Mouse (Mus musculus) lung, postnatal 10 days (tissue): ENCODE measurements around the gene Terb2.

Experiments used
- DNase-seq: peaks from one replicate; pipeline ENCODE4 v3.0.0; 2021

Terb2 gene

GRCm38 (mm10) chr2:122186106-122186505 lies at the start of gene Terb2, which contains the start of gene Patl2:
Terb2 (plus strand) TSS chr2:122186272.
Patl2 (minus strand) TSS chr2:122186189.
- DNase-seq = no peak

GRCm38 (mm10) chr2:122137839-122138465 lies 48.1 kb upstream of the Terb2 start:
- no peak for DNase-seq

- no peak for DNase-seq
These were observed 45.3 kb upstream of the Terb2 start for GRCm38 (mm10) chr2:122140815-122141214.

GRCm38 (mm10) chr2:122141332-122141967 lies 44.6 kb upstream of the Terb2 start:
- DNase-seq = no peak

- DNase-seq = no peak
These were observed 43.0 kb upstream of the Terb2 start for GRCm38 (mm10) chr2:122143111-122143510.

GRCm38 (mm10) chr2:122145756-122146155 lies 40.3 kb upstream of the Terb2 start:
- DNase-seq = no peak

GRCm38 (mm10) chr2:122146687-122147086 lies 39.4 kb upstream of the Terb2 start:
- no peak for DNase-seq

- DNase-seq = peak; percentile 97
These were observed 38.4 kb upstream of the Terb2 start, which contains the start of gene B2m for GRCm38 (mm10) chr2:122147508-122148241. B2m (plus strand) TSS chr2:122147686.

GRCm38 (mm10) chr2:122148242-122148917 lies 37.7 kb upstream of the Terb2 start:
- peak; percentile 86 for DNase-seq

- DNase-seq = no peak
These were observed 36.8 kb upstream of the Terb2 start for GRCm38 (mm10) chr2:122149316-122149715.

- no peak for DNase-seq
These were observed 36.4 kb upstream of the Terb2 start for GRCm38 (mm10) chr2:122149716-122150115.

GRCm38 (mm10) chr2:122151221-122151620 lies 34.9 kb upstream of the Terb2 start:
- no peak for DNase-seq

GRCm38 (mm10) chr2:122152850-122153249 lies 33.2 kb upstream of the Terb2 start:
- no peak for DNase-seq

- DNase-seq = no peak
These were observed 32.2 kb upstream of the Terb2 start for GRCm38 (mm10) chr2:122153681-122154365.

- DNase-seq = no peak
These were observed 31.6 kb upstream of the Terb2 start for GRCm38 (mm10) chr2:122154479-122154878.

GRCm38 (mm10) chr2:122155292-122155691 lies 30.8 kb upstream of the Terb2 start:
- DNase-seq = no peak

GRCm38 (mm10) chr2:122156051-122156700 lies 29.9 kb upstream of the Terb2 start:
- no peak for DNase-seq

- DNase-seq = no peak
These were observed 28.5 kb upstream of the Terb2 start for GRCm38 (mm10) chr2:122157561-122157960.

- no peak for DNase-seq
These were observed 27.7 kb upstream of the Terb2 start for GRCm38 (mm10) chr2:122158362-122158802.

- no peak for DNase-seq
These were observed 26.4 kb upstream of the Terb2 start for GRCm38 (mm10) chr2:122159667-122160066.

- DNase-seq = peak; percentile 92
These were observed 25.4 kb upstream of the Terb2 start, which contains the start of gene Trim69 for GRCm38 (mm10) chr2:122160680-122161079. Trim69 (plus strand) TSS chr2:122160700.

GRCm38 (mm10) chr2:122161542-122161941 lies 24.5 kb upstream of the Terb2 start:
- no peak for DNase-seq
